Mouse (Mus musculus): ENCODE results near the gene Gcnt7.
A peak's percentile ranks its signal among the peaks of the same experiment; 100 is the strongest.

The Gcnt7 gene

GRCm38 (mm10) chr2:172458496-172458895 lies at the start of gene Gcnt7:
Gene Gcnt7, minus strand, starts transcription at chr2:172458596.
- no peak for DNase-seq

GRCm38 (mm10) chr2:172506121-172506520 lies 47.7 kb upstream of the Gcnt7 start:
- no peak for DNase-seq

GRCm38 (mm10) chr2:172502168-172502567 lies 43.8 kb upstream of the Gcnt7 start:
- no peak for DNase-seq

GRCm38 (mm10) chr2:172501341-172501740 lies 42.9 kb upstream of the Gcnt7 start:
- peak; percentile 47 for DNase-seq

- DNase-seq: no peak
Observed at GRCm38 (mm10) chr2:172500752-172501316, 42.4 kb upstream of the Gcnt7 start.

- DNase-seq: no peak
Observed at GRCm38 (mm10) chr2:172498823-172499222, 40.4 kb upstream of the Gcnt7 start.

- DNase-seq: no peak
Observed at GRCm38 (mm10) chr2:172496736-172497345, 38.4 kb upstream of the Gcnt7 start.

- no peak for DNase-seq
Observed at GRCm38 (mm10) chr2:172484696-172485370, 26.4 kb upstream of the Gcnt7 start.

GRCm38 (mm10) chr2:172483766-172484413 lies 25.5 kb upstream of the Gcnt7 start:
- DNase-seq: peak; percentile 71

GRCm38 (mm10) chr2:172481654-172482385 lies 23.4 kb upstream of the Gcnt7 start:
- no peak for DNase-seq

- DNase-seq: no peak
Observed at GRCm38 (mm10) chr2:172480296-172480695, 21.9 kb upstream of the Gcnt7 start.

GRCm38 (mm10) chr2:172477860-172478259 lies 19.5 kb upstream of the Gcnt7 start:
- no peak for DNase-seq

- DNase-seq: no peak
Observed at GRCm38 (mm10) chr2:172477350-172477749, 19.0 kb upstream of the Gcnt7 start.

- no peak for DNase-seq
Observed at GRCm38 (mm10) chr2:172476707-172477260, 18.4 kb upstream of the Gcnt7 start.

GRCm38 (mm10) chr2:172474970-172475369 lies 16.6 kb upstream of the Gcnt7 start:
- no peak for DNase-seq

- DNase-seq: no peak
Observed at GRCm38 (mm10) chr2:172473591-172473990, 15.2 kb upstream of the Gcnt7 start.

- no peak for DNase-seq
Observed at GRCm38 (mm10) chr2:172472318-172472717, 13.9 kb upstream of the Gcnt7 start, which contains the start of gene Fam209. Gene Fam209, plus strand, starts transcription at chr2:172472520.

GRCm38 (mm10) chr2:172468346-172468819 lies 10.0 kb upstream of the Gcnt7 start:
- no peak for DNase-seq

- DNase-seq: no peak
Observed at GRCm38 (mm10) chr2:172467206-172467605, 8.8 kb upstream of the Gcnt7 start.

GRCm38 (mm10) chr2:172466427-172467132 lies 8.2 kb upstream of the Gcnt7 start:
- no peak for DNase-seq

- DNase-seq: no peak
Observed at GRCm38 (mm10) chr2:172462813-172463212, 4.4 kb upstream of the Gcnt7 start.

GRCm38 (mm10) chr2:172460647-172461046 lies 2.3 kb upstream of the Gcnt7 start:
- no peak for DNase-seq
